Mouse (Mus musculus): ENCODE results near the gene Pkd1l2. TPM values are rescaled to one million over a fixed set of nuclear protein-coding genes. Genes with fewer than 3 reads are reported as not detected.

Pkd1l2 gene
- polyA plus RNA-seq, 1 experiment: 0.09 TPM

- H3K4me3 ChIP-seq (ENCODE audit: extremely low read depth, insufficient read depth, insufficient read length): no peak overlapping the region
- no peaks in the 10 kb centered on the region for H3K36me3 ChIP-seq (ENCODE audit: control insufficient read depth, insufficient read depth, low read length)
- peak in 1 of 2 experiments; percentile 12 for DNase-seq (ENCODE audit: low read depth in 1 of 2, low spot score in 2 of 2)
- H3K4me1 ChIP-seq (ENCODE audit: control insufficient read depth, insufficient read depth, insufficient read length): no peaks in the 10 kb centered on the region
- no peaks in the 10 kb centered on the region for H3K27me3 ChIP-seq (ENCODE audit: control insufficient read depth, insufficient read depth, low read length)
- peak; percentile 17; the same call in 1 of the 2 replicates for TF ChIP-seq CTCF (IDR thresholded peaks at IDR 0.05; ENCODE audit: extremely low read depth, insufficient read depth, insufficient read length, insufficient replicate concordance)
- TF ChIP-seq POLR2A (IDR thresholded peaks at IDR 0.05; ENCODE audit: low read depth, low read length): no peak
- WGBS: 94% methylated on average over 19 of the region's 19 CpGs
- no peak overlapping the region for H3K27ac ChIP-seq (ENCODE audit: insufficient read depth, low read length)
Observed at GRCm38 (mm10) chr8:117109018-117109711, 26.9 kb upstream of the Pkd1l2 start.

- H3K4me3 ChIP-seq (ENCODE audit: extremely low read depth, insufficient read depth, insufficient read length): no peak overlapping the region
- peak; percentile 57 to 76 for DNase-seq (ENCODE audit: low read depth in 1 of 2, low spot score in 2 of 2)
- H3K4me1 ChIP-seq (ENCODE audit: control insufficient read depth, insufficient read depth, insufficient read length): no peaks in the 10 kb centered on the region
- no peaks in the 10 kb centered on the region for H3K27me3 ChIP-seq (ENCODE audit: control insufficient read depth, insufficient read depth, low read length)
- TF ChIP-seq CTCF (IDR thresholded peaks at IDR 0.05; ENCODE audit: extremely low read depth, insufficient read depth, insufficient read length, insufficient replicate concordance) (peak; percentile 90; the same call in 1 of the 2 replicates), POLR2A (IDR thresholded peaks at IDR 0.05; ENCODE audit: low read depth, low read length) (no peak)
- WGBS: 13% methylated on average over 9 of the region's 9 CpGs
- H3K36me3 ChIP-seq (ENCODE audit: control insufficient read depth, insufficient read depth, low read length): no peaks in the 10 kb centered on the region
- H3K27ac ChIP-seq (ENCODE audit: insufficient read depth, low read length): no peak overlapping the region
Observed at GRCm38 (mm10) chr8:117107533-117107932, 25.3 kb upstream of the Pkd1l2 start.

DNA sequence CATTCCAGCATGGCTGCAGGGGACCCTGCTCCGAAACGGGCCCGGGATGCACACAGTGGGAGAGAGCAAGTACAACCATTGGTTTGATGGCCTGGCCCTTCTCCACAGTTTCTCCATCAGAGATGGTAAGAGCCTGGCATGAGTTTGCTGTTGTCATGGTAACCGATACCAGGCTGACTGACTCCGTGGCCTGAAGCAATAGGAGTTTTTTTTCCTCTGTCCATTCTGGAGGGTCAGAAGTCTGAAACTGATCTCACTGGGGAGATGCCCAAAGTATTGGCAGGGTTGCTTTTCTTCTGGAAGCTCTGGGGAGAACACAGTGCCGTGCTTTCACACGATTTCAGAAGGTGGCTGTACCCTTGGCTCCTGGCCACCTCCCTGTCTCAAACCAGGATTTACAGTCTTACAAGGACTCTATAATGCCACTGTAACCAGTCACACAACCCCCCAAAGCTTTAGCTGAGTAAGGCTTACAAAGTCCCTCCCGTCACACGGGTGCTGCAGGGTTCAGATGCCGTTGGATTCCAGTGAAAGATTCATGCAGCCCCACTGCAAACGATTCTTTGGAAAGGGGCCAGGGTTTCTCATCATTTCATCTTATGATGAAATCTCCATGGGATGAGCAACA is 15.4 kb upstream of the Pkd1l2 start:
- Histone ChIP-seq H3K27ac (ENCODE audit: insufficient read depth, low read length) (no peak overlapping the region), H3K4me1 (ENCODE audit: control insufficient read depth, insufficient read depth, insufficient read length) (no peaks in the 10 kb centered on the region), H3K36me3 (ENCODE audit: control insufficient read depth, insufficient read depth, low read length) (no peaks in the 10 kb centered on the region), H3K4me3 (ENCODE audit: extremely low read depth, insufficient read depth, insufficient read length) (no peak overlapping the region), H3K27me3 (ENCODE audit: control insufficient read depth, insufficient read depth, low read length) (no peaks in the 10 kb centered on the region)
- WGBS: 70% methylated on average over 11 of the region's 11 CpGs
- TF ChIP-seq POLR2A (IDR thresholded peaks at IDR 0.05; ENCODE audit: low read depth, low read length) (no peak), CTCF (IDR thresholded peaks at IDR 0.05; ENCODE audit: extremely low read depth, insufficient read depth, insufficient read length, insufficient replicate concordance) (no peak)
- no peak for DNase-seq (ENCODE audit: low read depth in 1 of 2, low spot score in 2 of 2)

DNA sequence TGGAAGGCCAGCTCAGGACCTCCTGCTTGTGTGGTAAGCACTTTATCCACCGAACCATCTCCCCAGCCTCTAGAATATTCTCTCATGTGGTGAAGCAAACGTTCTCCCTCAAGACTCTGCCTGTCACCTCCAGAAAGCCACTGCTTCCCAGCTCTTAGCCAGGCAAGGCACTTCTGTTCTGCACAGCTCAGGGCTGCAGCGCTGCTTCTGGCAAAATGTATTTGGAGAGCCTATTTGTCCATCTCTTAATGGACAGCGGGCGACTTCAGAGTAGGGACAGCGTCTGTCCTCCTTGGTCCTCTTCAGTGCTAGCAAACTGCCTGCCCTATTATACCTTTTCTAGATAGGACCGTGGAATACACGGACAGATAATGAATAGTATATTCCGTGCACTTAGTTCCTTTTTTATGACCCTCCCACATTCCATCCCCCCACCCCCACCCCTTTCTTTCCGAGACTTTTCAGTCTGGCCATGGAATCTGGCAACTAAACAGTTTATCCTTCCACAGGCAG is 14.9 kb upstream of the Pkd1l2 start:
- H3K4me3 ChIP-seq (ENCODE audit: extremely low read depth, insufficient read depth, insufficient read length): no peak overlapping the region
- no peak overlapping the region for H3K27ac ChIP-seq (ENCODE audit: insufficient read depth, low read length)
- no peaks in the 10 kb centered on the region for H3K27me3 ChIP-seq (ENCODE audit: control insufficient read depth, insufficient read depth, low read length)
- no peaks in the 10 kb centered on the region for H3K4me1 ChIP-seq (ENCODE audit: control insufficient read depth, insufficient read depth, insufficient read length)
- TF ChIP-seq POLR2A (IDR thresholded peaks at IDR 0.05; ENCODE audit: low read depth, low read length) (no peak), CTCF (IDR thresholded peaks at IDR 0.05; ENCODE audit: extremely low read depth, insufficient read depth, insufficient read length, insufficient replicate concordance) (no peak)
- DNase-seq (ENCODE audit: low read depth in 1 of 2, low spot score in 2 of 2): no peak
- WGBS: 79% methylated on average over 10 of the region's 10 CpGs
- no peaks in the 10 kb centered on the region for H3K36me3 ChIP-seq (ENCODE audit: control insufficient read depth, insufficient read depth, low read length)

DNA sequence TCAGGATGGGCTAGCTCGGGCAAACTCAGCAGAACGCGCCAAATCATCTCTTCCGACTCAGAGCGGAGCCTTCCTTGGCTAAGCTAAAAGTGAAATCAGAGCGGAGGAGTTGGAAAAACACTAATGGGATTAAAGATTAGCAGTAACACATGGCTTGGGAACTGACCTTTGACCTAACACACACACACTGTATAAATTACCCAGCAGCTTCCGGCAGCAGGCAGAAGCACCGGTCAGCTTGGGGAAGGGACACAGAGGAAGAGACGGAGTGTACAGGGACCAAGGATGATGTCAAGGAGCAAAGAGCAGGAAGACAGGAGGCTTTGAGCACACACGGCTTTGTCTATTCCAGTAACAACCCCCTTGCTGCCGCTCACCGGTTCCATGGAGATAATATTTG is 13.4 kb upstream of the Pkd1l2 start, which contains the start of gene Bco1:
Gene Bco1, plus strand, starts transcription at position 208 of the 400 bp plus-strand sequence.
- WGBS: 90% methylated on average over 12 of the region's 12 CpGs
- H3K36me3 ChIP-seq (ENCODE audit: control insufficient read depth, insufficient read depth, low read length): no peaks in the 10 kb centered on the region

GRCm38 (mm10) chr8:117094053-117094452 is 11.8 kb upstream of the Pkd1l2 start:
- 74% methylated on average over 5 of the region's 5 CpGs for WGBS
- TF ChIP-seq POLR2A (IDR thresholded peaks at IDR 0.05; ENCODE audit: low read depth, low read length) (no peak), CTCF (IDR thresholded peaks at IDR 0.05; ENCODE audit: extremely low read depth, insufficient read depth, insufficient read length, insufficient replicate concordance) (no peak)
- no peak overlapping the region for H3K27ac ChIP-seq (ENCODE audit: insufficient read depth, low read length)
- no peak for DNase-seq (ENCODE audit: low read depth in 1 of 2, low spot score in 2 of 2)
- no peaks in the 10 kb centered on the region for H3K27me3 ChIP-seq (ENCODE audit: control insufficient read depth, insufficient read depth, low read length)
- no peak overlapping the region for H3K4me3 ChIP-seq (ENCODE audit: extremely low read depth, insufficient read depth, insufficient read length)
- no peaks in the 10 kb centered on the region for H3K36me3 ChIP-seq (ENCODE audit: control insufficient read depth, insufficient read depth, low read length)
- no peaks in the 10 kb centered on the region for H3K4me1 ChIP-seq (ENCODE audit: control insufficient read depth, insufficient read depth, insufficient read length)

More for the DNA sequence above, 13.4 kb upstream of the Pkd1l2 start, which contains the start of gene Bco1:
- no peak for DNase-seq (ENCODE audit: low read depth in 1 of 2, low spot score in 2 of 2)
- Histone ChIP-seq H3K4me3 (ENCODE audit: extremely low read depth, insufficient read depth, insufficient read length) (no peak within 1 kb of the TSS), H3K4me1 (ENCODE audit: control insufficient read depth, insufficient read depth, insufficient read length) (no peaks in the 10 kb centered on the region), H3K27ac (ENCODE audit: insufficient read depth, low read length) (no peak within 1 kb of the TSS), H3K27me3 (ENCODE audit: control insufficient read depth, insufficient read depth, low read length) (no peaks in the 10 kb centered on the region)
- TF ChIP-seq POLR2A (IDR thresholded peaks at IDR 0.05; ENCODE audit: low read depth, low read length) (no peak), CTCF (IDR thresholded peaks at IDR 0.05; ENCODE audit: extremely low read depth, insufficient read depth, insufficient read length, insufficient replicate concordance) (no peak)

Data from spleen, adult 2 months (tissue).